Mouse (Mus musculus): Measurements from ENCODE around the gene Kank2. TPM values are rescaled to one million over a fixed set of nuclear protein-coding genes. Genes with fewer than 3 reads are reported as not detected.
"Not testable (repeated sequence)": the region's sequence is repeated elsewhere in the genome, so short reads cannot be mapped to it uniquely, and the experiment has no call there.

Kank2 gene
- polyA plus RNA-seq, 1 experiment from 2014 or later, result 1.3 TPM

DNA sequence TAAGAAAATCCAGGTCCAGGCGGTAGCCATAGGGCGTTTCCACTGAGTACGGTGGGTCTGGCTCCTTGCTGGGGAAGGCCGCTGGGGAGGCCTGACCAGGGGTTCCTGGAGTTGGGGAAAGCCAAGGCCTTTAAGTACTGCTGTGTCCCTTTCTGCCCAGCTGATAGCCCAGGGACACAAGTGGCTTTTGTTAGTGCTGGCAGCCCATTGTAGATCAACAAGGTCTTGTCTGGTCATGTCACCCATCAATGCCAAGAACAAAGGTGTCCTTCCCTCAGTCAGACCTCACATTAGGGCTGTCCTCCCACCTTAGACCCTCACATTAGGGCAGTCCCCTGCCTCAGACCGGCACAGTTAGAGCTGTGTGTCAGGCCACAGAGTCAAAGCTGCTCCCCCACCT lies 3.0 kb downstream of the Kank2 start:
- no peaks in the 10 kb centered on the region for H3K9me3 ChIP-seq (ENCODE audit: control insufficient read depth, low read length)
- ATAC-seq (ENCODE audit: low read depth), result no peak
- H3K9ac ChIP-seq (replicated peaks; ENCODE audit: low read depth, low read length), result no peak overlapping the region
- H3K36me3 ChIP-seq (ENCODE audit: control insufficient read depth, insufficient read depth, low read length), result no peaks in the 10 kb centered on the region
- H3K27me3 ChIP-seq (ENCODE audit: control insufficient read depth, insufficient read depth, low read length), result 0 out of 2 replicates have a peak, but pooled peaks cover 4% of the 10 kb centered on the region
- 87% methylated on average over 5 of the region's 5 CpGs for WGBS
- H3K4me2 ChIP-seq (ENCODE audit: low read depth, low read length), result no peak overlapping the region
- no peak overlapping the region for H3K4me3 ChIP-seq (ENCODE audit: low read depth, low read length)
- peaks cover 6% of the 10 kb centered on the region; the same call in 1 of the 2 replicates for H3K4me1 ChIP-seq (ENCODE audit: control insufficient read depth, insufficient read depth, low read length)
- no peak overlapping the region for H3K27ac ChIP-seq (ENCODE audit: low read depth, low read length)

DNA sequence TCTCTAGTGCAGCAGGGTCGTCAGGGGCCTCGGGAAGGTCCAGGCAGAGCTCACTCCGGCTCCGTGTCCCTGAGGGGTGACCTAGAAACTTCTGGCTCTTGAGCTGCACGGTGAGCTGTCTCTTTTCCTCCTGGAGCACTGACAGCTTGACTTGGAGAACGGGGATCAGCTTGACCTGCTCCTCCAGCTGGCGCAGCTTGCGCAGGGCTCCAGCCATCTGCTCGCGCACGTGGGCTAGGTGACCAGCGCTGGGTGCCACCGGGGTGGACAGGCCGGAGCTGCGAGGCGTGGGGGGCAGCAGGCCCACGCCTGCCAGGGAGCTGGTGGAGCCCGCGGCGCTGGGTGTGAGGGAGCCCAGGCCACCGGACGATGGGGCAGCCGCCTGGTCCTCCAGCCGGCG lies 3.6 kb downstream of the Kank2 start:
- WGBS, result 94% methylated on average over 25 of the region's 25 CpGs
- H3K4me3 ChIP-seq (ENCODE audit: low read depth, low read length), result no peak overlapping the region
- peaks cover 6% of the 10 kb centered on the region; the same call in 1 of the 2 replicates for H3K4me1 ChIP-seq (ENCODE audit: control insufficient read depth, insufficient read depth, low read length)
- no peak for ATAC-seq (ENCODE audit: low read depth)
- no peaks in the 10 kb centered on the region for H3K36me3 ChIP-seq (ENCODE audit: control insufficient read depth, insufficient read depth, low read length)
- H3K27me3 ChIP-seq (ENCODE audit: control insufficient read depth, insufficient read depth, low read length), result 0 out of 2 replicates have a peak, but pooled peaks cover 4% of the 10 kb centered on the region
- H3K4me2 ChIP-seq (ENCODE audit: low read depth, low read length), result no peak overlapping the region
- H3K9me3 ChIP-seq (ENCODE audit: control insufficient read depth, low read length), result no peaks in the 10 kb centered on the region
- H3K27ac ChIP-seq (ENCODE audit: low read depth, low read length), result no peak overlapping the region
- no peak overlapping the region for H3K9ac ChIP-seq (replicated peaks; ENCODE audit: low read depth, low read length)

DNA sequence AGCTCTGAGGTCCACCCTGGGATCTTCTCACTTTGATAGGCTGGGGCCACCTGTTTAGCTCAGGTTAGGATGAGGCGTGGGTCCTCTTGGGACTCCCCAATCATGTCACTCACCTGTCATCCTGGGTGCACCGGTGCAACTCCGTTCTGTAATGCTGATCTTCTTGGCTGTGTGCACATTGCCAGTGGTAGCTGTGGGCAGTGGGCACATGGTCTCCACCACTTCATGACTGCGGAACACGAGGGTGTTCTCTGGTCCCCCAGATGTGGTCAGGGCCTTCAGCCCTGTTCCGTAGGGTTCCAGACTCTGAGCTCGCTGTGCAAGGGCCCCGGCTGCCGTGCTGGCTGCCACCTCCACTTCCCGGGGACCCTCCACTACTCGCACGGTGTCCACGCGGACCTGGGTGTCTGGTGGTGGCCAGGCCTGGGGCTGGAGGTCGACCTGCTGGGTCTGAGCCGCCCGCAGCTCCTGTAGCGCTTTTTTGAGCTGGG lies 4.2 kb downstream of the Kank2 start:
- no peak for ATAC-seq (ENCODE audit: low read depth)
- Histone ChIP-seq H3K4me1 (ENCODE audit: control insufficient read depth, insufficient read depth, low read length) (peaks cover 6% of the 10 kb centered on the region; the same call in 1 of the 2 replicates), H3K4me3 (ENCODE audit: low read depth, low read length) (no peak overlapping the region), H3K4me2 (ENCODE audit: low read depth, low read length) (no peak overlapping the region), H3K9ac (replicated peaks; ENCODE audit: low read depth, low read length) (no peak overlapping the region), H3K27ac (ENCODE audit: low read depth, low read length) (no peak overlapping the region), H3K9me3 (ENCODE audit: control insufficient read depth, low read length) (no peaks in the 10 kb centered on the region), H3K27me3 (ENCODE audit: control insufficient read depth, insufficient read depth, low read length) (0 out of 2 replicates have a peak, but pooled peaks cover 4% of the 10 kb centered on the region), H3K36me3 (ENCODE audit: control insufficient read depth, insufficient read depth, low read length) (no peaks in the 10 kb centered on the region)
- WGBS, result 97% methylated on average over 18 of the region's 18 CpGs

DNA sequence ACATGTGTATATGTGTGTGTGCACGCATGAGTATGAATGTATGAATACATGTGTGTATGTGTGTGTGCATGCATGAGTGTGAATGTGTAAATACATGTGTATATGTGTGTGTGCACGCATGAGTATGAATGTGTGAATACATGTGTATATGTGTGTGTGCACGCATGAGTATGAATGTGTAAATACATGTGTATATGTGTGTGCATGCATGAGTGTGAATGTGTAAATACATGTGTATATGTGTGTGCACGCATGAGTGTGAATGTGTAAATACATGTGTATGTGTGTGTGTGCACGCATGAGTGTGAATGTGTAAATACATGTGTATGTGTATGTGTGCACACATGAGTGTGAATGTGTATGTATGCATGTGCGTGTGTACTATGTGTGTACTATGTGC lies 5.0 kb downstream of the Kank2 start:
- not testable (repeated sequence) for H3K27me3 ChIP-seq (ENCODE audit: control insufficient read depth, insufficient read depth, low read length); ATAC-seq (ENCODE audit: low read depth); H3K4me3 ChIP-seq (ENCODE audit: low read depth, low read length); H3K4me1 ChIP-seq (ENCODE audit: control insufficient read depth, insufficient read depth, low read length); H3K9ac ChIP-seq (replicated peaks; ENCODE audit: low read depth, low read length); H3K27ac ChIP-seq (ENCODE audit: low read depth, low read length); H3K4me2 ChIP-seq (ENCODE audit: low read depth, low read length); H3K36me3 ChIP-seq (ENCODE audit: control insufficient read depth, insufficient read depth, low read length); H3K9me3 ChIP-seq (ENCODE audit: control insufficient read depth, low read length)
- WGBS, result 97% methylated on average over 6 of the region's 6 CpGs

DNA sequence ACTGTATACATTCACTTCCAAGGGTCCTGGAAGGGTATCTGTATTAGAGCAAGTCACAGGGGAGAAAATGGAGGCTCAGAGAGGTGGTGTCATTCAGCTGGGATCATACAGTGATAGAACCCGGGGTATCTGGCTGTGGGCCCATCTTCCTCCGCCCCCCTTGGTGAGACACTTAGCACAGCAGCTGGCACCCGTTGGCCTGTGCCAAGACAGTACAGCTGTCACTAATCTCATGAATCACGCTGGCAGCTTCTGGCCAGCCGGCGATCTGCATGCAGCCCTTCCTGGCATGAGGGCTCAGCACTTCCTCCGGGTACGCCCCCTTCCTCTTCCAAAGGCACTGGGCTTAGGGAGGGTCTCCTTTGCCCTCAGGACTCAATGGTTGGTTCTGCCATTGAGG lies 5.9 kb downstream of the Kank2 start:
- WGBS, result 34% methylated on average over 8 of the region's 8 CpGs
- Histone ChIP-seq H3K27me3 (ENCODE audit: control insufficient read depth, insufficient read depth, low read length) (no peaks in the 10 kb centered on the region), H3K36me3 (ENCODE audit: control insufficient read depth, insufficient read depth, low read length) (no peaks in the 10 kb centered on the region), H3K9me3 (ENCODE audit: control insufficient read depth, low read length) (no peaks in the 10 kb centered on the region), H3K9ac (replicated peaks; ENCODE audit: low read depth, low read length) (no peak overlapping the region), H3K4me2 (ENCODE audit: low read depth, low read length) (no peak overlapping the region), H3K4me3 (ENCODE audit: low read depth, low read length) (no peak overlapping the region), H3K27ac (ENCODE audit: low read depth, low read length) (no peak overlapping the region), H3K4me1 (ENCODE audit: control insufficient read depth, insufficient read depth, low read length) (peaks cover 2% of the 10 kb centered on the region; the same call in 1 of the 2 replicates)
- peak; percentile 82 for ATAC-seq (ENCODE audit: low read depth)

DNA sequence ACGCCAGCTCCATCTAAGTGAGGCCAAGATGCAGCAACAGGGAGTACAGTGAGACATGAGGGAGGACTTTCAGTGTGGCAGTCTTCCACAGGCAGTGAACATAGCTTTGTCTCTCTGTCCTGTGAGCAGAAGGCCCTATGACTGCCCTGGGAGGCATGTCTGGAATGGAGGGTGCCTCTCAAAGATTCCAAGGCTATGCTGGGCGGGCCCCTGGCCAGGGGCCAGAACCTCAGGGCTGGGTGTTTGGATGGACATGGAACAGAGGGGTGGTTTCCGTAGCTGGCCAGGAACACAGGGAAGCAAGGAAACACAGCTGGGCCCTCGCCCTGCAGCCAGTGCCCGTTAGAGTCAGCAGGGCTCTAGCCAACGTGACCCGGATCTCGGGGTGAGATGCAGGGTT lies 6.7 kb downstream of the Kank2 start:
- ATAC-seq (ENCODE audit: low read depth), result no peak
- H3K9me3 ChIP-seq (ENCODE audit: control insufficient read depth, low read length), result no peaks in the 10 kb centered on the region
- WGBS, result 71% methylated on average over 8 of the region's 8 CpGs
- no peaks in the 10 kb centered on the region for H3K27me3 ChIP-seq (ENCODE audit: control insufficient read depth, insufficient read depth, low read length)
- no peaks in the 10 kb centered on the region for H3K36me3 ChIP-seq (ENCODE audit: control insufficient read depth, insufficient read depth, low read length)
- no peak overlapping the region for H3K4me3 ChIP-seq (ENCODE audit: low read depth, low read length)
- H3K4me2 ChIP-seq (ENCODE audit: low read depth, low read length), result no peak overlapping the region
- no peak overlapping the region for H3K9ac ChIP-seq (replicated peaks; ENCODE audit: low read depth, low read length)
- H3K4me1 ChIP-seq (ENCODE audit: control insufficient read depth, insufficient read depth, low read length), result peaks cover 2% of the 10 kb centered on the region; the same call in 1 of the 2 replicates
- H3K27ac ChIP-seq (ENCODE audit: low read depth, low read length), result no peak overlapping the region

DNA sequence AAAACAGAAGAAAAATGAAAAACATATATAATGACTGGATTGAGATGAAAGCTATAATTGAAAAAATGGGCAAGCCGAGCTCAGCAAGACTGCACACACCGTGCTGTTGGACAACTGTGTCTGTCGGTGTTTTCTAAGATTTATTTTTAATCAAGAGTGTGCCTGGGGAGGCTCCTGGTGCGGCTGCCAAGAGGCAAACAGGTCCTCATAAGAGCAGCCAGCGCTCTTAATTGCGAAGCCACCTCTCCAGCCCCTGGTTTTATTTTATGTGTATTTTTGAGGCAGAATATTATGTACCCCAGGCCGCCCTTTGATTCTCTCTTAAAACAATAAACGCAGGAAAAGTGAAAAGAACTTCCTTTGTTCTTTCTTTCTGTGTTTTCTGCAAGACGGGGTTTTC lies 10.3 kb downstream of the Kank2 start:
- H3K9ac ChIP-seq (replicated peaks; ENCODE audit: low read depth, low read length), result no peak overlapping the region
- H3K36me3 ChIP-seq (ENCODE audit: control insufficient read depth, insufficient read depth, low read length), result no peaks in the 10 kb centered on the region
- no peak overlapping the region for H3K4me3 ChIP-seq (ENCODE audit: low read depth, low read length)
- WGBS, result 57% methylated on average over 9 of the region's 9 CpGs
- H3K27ac ChIP-seq (ENCODE audit: low read depth, low read length), result no peak overlapping the region
- no peaks in the 10 kb centered on the region for H3K27me3 ChIP-seq (ENCODE audit: control insufficient read depth, insufficient read depth, low read length)
- peaks cover 2% of the 10 kb centered on the region; the same call in 1 of the 2 replicates for H3K4me1 ChIP-seq (ENCODE audit: control insufficient read depth, insufficient read depth, low read length)
- H3K9me3 ChIP-seq (ENCODE audit: control insufficient read depth, low read length), result no peaks in the 10 kb centered on the region
- H3K4me2 ChIP-seq (ENCODE audit: low read depth, low read length), result no peak overlapping the region
- no peak for ATAC-seq (ENCODE audit: low read depth)

DNA sequence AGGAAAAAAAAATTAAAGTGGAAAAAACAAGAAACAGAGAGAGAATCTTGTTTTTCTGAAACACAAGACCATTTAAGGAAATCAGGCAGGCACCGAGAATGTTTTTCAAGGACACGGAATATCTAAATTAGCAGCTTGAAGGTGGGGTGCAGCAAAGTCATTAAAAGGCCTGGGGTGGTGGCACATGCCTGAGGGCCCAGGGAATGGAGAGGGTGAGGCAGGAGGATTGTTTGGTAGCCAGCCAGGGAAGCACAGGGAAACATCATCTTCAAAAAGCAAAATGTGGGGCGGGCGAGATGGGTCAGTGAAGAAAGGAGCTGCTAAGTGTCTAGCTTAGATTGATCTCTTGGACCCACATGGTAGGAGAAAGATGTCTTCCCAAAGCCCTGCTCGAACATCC lies 10.9 kb downstream of the Kank2 start:
- 80% methylated on average over 5 of the region's 5 CpGs for WGBS
- Histone ChIP-seq H3K27ac (ENCODE audit: low read depth, low read length) (no peak overlapping the region), H3K9ac (replicated peaks; ENCODE audit: low read depth, low read length) (no peak overlapping the region), H3K4me2 (ENCODE audit: low read depth, low read length) (no peak overlapping the region), H3K36me3 (ENCODE audit: control insufficient read depth, insufficient read depth, low read length) (no peaks in the 10 kb centered on the region), H3K27me3 (ENCODE audit: control insufficient read depth, insufficient read depth, low read length) (no peaks in the 10 kb centered on the region), H3K4me3 (ENCODE audit: low read depth, low read length) (no peak overlapping the region), H3K9me3 (ENCODE audit: control insufficient read depth, low read length) (no peaks in the 10 kb centered on the region), H3K4me1 (ENCODE audit: control insufficient read depth, insufficient read depth, low read length) (peaks cover under 1% of the 10 kb centered on the region; the same call in 1 of the 2 replicates)
- no peak for ATAC-seq (ENCODE audit: low read depth)

DNA sequence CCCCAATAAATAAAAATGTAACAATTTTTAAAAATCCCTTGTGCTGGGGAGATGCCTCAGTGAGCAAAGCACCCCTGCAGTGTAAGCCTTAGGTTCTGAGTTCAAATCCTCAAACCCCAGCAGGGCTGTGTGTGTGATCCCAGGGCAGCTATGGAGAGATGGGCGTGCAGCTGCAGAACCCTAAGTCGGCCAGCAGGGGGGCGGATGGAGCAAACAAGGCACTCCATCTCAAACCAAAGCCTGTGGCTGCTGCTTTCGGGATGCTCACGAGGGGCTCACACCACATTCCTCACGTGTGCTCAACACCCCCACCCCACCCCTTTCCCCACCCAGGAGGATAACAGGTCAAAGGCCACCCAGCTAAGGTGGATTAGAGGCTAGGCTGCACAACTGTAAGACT lies 11.6 kb downstream of the Kank2 start:
- no peaks in the 10 kb centered on the region for H3K36me3 ChIP-seq (ENCODE audit: control insufficient read depth, insufficient read depth, low read length)
- 0 out of 2 replicates have a peak overlapping the region, but pooled peaks have one; percentile 7 for H3K9ac ChIP-seq (replicated peaks; ENCODE audit: low read depth, low read length)
- no peaks in the 10 kb centered on the region for H3K9me3 ChIP-seq (ENCODE audit: control insufficient read depth, low read length)
- H3K27ac ChIP-seq (ENCODE audit: low read depth, low read length), result no peak overlapping the region
- no peaks in the 10 kb centered on the region for H3K27me3 ChIP-seq (ENCODE audit: control insufficient read depth, insufficient read depth, low read length)
- peak; percentile 65; the same call in 1 of the 2 replicates for ATAC-seq (ENCODE audit: low read depth)
- no peak overlapping the region for H3K4me3 ChIP-seq (ENCODE audit: low read depth, low read length)
- H3K4me2 ChIP-seq (ENCODE audit: low read depth, low read length), result no peak overlapping the region
- H3K4me1 ChIP-seq (ENCODE audit: control insufficient read depth, insufficient read depth, low read length), result no peaks in the 10 kb centered on the region; the same call in 1 of the 2 replicates
- WGBS, result 8% methylated on average over 6 of the region's 6 CpGs

Measured in neural tube, embryonic 14.5 days (tissue).